Mouse (Mus musculus) heart, adult 2 months (tissue): Measurements from ENCODE around the gene Scamp4.

ENCODE experiments used
- CTCF ChIP-seq: fragments of 200-600 bp; IDR thresholded peaks from 2 replicates; pipeline ENCODE4 v1.8.1; 2022; ENCODE audit warnings: antibody characterized with exemption, mild to moderate bottlenecking, moderate library complexity
- POLR2A ChIP-seq: fragments of 200-500 bp; IDR thresholded peaks from 2 replicates; pipeline ENCODE4 v1.6.1; 2011; ENCODE audit warnings: mild to moderate bottlenecking, low read depth, low read length, control low read depth; ENCODE audit not compliant: insufficient read depth

- TF ChIP-seq POLR2A = no peak
- no peak for TF ChIP-seq CTCF
Measured at GRCm38 (mm10) chr10:80584045-80584488, 18.6 kb upstream of the Scamp4 start.
